Mouse (Mus musculus): ENCODE data around the gene Atp1b1. TPM values are rescaled to one million over a fixed set of nuclear protein-coding genes. Genes with fewer than 3 reads are reported as not detected.
A peak's percentile ranks its signal among the peaks of the same experiment; 100 is the strongest.

Gene Atp1b1
- 163 and 179 TPM in 2 replicates for polyA plus RNA-seq (2015; fragmentation: Nextera tagmentation; extraction: Ambion mirVana)

DNA sequence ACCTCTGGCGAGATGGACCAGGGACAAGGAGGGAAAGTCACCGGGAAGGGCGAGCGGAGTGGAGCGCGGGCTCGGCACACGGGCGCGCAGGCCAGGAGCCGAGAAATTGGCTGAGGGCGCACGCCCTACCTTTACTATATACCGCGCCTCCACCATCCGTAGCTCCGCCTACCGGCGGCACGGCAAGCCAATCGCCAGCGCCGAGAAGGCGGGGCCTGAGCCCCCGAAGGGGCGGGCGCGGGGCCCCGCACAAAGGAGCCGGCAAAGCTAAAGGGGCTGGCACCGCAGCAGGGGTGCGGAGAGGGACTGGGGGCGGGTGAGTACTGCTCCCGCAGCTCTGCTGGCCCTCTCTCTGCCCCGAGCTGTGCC lies at the start of gene Atp1b1:
Gene Atp1b1, minus strand, starts transcription at position 111 of the 369 bp plus-strand sequence.
- peaks cover 45% of the 10 kb centered on the region for H3K27me3 ChIP-seq
- ATAC-seq (replicated peaks; ENCODE audit: low FRiP score), result peak; percentile 92

DNA sequence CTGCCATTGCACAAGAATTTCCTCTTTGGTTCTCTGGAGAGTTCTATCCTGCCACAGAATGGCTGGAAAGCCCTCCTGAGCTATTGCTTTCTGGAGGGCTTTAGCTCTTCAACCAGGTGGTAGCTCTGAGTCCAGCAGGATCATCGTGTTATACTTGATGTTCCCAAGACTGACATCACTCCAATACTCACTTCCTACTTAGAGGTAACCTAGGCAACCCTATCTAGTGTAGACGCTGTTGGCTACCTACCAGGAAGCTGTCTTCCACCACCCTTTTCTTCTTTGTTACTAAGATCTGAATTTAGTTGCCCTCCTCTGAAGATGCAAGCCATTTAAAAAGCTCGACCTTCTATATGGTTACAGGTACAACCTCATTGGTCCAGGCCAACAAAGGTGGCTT lies 46.9 kb upstream of the Atp1b1 start:
- Histone ChIP-seq H3K27ac (no peak overlapping the region), H3K9ac (no peak overlapping the region), H3K27me3 (no peaks in the 10 kb centered on the region), H3K4me3 (replicated peaks) (no peak overlapping the region), H3K4me2 (no peak overlapping the region), H3K36me3 (no peaks in the 10 kb centered on the region), H3K9me3 (replicated peaks) (no peaks in the 10 kb centered on the region), H3K4me1 (no peaks in the 10 kb centered on the region)
- WGBS, result 80% methylated on average over 3 of the region's 3 CpGs
- no peak for ATAC-seq (replicated peaks; ENCODE audit: low FRiP score)

More for the DNA sequence above, at the start of gene Atp1b1:
- H3K27ac ChIP-seq, result peak within 1 kb of the TSS; percentile 95
- WGBS, result under 1% methylated on average over 35 of the region's 35 CpGs
- peaks cover 1% of the 10 kb centered on the region for H3K36me3 ChIP-seq
- H3K4me1 ChIP-seq, result peaks cover 36% of the 10 kb centered on the region
- peak within 1 kb of the TSS; percentile 86 for H3K4me2 ChIP-seq
- peak within 1 kb of the TSS; percentile 74 for H3K4me3 ChIP-seq (replicated peaks)
- peak within 1 kb of the TSS; percentile 77 for H3K9ac ChIP-seq
- no peaks in the 10 kb centered on the region for H3K9me3 ChIP-seq (replicated peaks)

DNA sequence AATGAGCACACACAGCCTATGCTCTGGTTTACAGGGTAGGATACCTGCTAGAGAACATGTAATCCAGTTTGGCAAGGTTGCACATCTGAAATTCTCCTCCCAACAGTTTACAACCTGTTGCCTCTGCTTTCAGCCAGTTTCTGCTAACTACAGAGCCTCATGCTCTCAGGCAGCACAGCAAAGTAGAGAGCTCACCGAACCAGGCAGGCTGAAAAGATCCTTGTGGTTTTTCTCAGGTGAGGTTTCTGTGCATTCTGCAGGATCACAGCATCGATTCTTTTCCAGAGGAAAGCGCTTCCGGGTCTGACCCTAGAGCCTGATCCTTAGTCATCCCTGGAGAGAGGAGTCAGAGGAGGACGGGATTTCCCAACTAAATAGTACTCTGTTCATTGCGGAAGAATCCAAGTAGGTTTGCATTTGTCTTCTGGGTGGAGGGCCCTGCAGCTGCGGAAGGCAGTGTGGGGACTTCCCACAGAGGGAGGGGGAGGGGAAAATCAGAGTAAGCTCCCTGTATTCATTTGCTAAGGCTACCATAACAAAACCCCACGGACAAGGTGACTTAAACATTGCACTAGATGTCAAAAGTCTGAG lies 45.1 kb upstream of the Atp1b1 start:
- 43% methylated on average over 8 of the region's 8 CpGs for WGBS
- no peaks in the 10 kb centered on the region for H3K4me1 ChIP-seq
- H3K27ac ChIP-seq, result peak overlapping the region; percentile 28; the same call in 1 of the 2 replicates
- H3K4me2 ChIP-seq, result no peak overlapping the region
- H3K9me3 ChIP-seq (replicated peaks), result no peaks in the 10 kb centered on the region
- no peak for ATAC-seq (replicated peaks; ENCODE audit: low FRiP score)
- no peaks in the 10 kb centered on the region for H3K27me3 ChIP-seq
- no peaks in the 10 kb centered on the region for H3K36me3 ChIP-seq
- no peak overlapping the region for H3K4me3 ChIP-seq (replicated peaks)
- no peak overlapping the region for H3K9ac ChIP-seq

GRCm38 (mm10) chr1:164502231-164502630 lies 44.1 kb upstream of the Atp1b1 start:
- WGBS, result 74% methylated on average over 7 of the region's 7 CpGs
- no peak for ATAC-seq (replicated peaks; ENCODE audit: low FRiP score)
- no peak overlapping the region for H3K9ac ChIP-seq
- H3K36me3 ChIP-seq, result no peaks in the 10 kb centered on the region
- H3K4me1 ChIP-seq, result no peaks in the 10 kb centered on the region
- H3K27ac ChIP-seq, result no peak overlapping the region
- no peaks in the 10 kb centered on the region for H3K9me3 ChIP-seq (replicated peaks)
- no peak overlapping the region for H3K4me3 ChIP-seq (replicated peaks)
- H3K27me3 ChIP-seq, result no peaks in the 10 kb centered on the region
- H3K4me2 ChIP-seq, result no peak overlapping the region

DNA sequence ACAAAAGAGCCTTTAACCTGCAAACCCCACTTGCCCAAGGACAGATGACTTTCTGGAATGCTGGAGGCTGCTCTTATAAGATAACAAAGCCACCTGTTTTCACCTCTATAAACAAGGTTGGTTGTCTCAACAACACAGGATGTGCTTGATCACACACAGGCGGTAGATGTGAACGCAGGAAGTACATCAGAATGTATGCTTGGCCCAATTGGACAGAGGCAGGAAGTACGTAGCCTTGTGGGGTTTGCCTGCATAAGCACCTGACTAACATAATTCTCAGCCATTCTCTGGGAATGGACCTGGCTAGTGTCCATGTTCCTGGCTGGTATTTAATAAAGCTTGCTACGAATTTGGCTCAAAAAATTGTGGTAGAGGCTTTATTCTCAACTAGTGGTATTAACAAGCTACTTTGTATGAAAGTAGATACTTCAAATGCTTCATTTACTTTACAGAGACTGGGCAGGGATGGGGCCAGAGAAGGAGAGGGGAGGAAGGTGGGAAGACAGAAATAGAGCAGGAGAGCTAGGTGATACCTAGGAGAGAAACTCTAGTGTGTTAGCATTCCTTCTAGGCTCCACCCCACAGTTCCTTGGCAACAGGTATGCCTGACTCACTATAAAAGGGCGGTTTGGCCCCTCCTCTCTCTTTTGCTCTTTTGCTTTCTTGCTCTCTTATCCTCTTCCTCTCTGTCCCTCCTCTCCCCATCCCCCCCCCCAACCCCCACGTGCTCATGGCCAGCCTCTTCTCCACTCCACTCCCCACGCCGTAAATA lies 36.8 kb upstream of the Atp1b1 start:
- no peaks in the 10 kb centered on the region for H3K27me3 ChIP-seq
- H3K9me3 ChIP-seq (replicated peaks), result no peaks in the 10 kb centered on the region
- H3K36me3 ChIP-seq, result no peaks in the 10 kb centered on the region
- WGBS, result 64% methylated on average over 8 of the region's 8 CpGs
- H3K4me1 ChIP-seq, result peaks cover 10% of the 10 kb centered on the region
- peak; percentile 36; the same call in 1 of the 2 replicates for ATAC-seq (replicated peaks; ENCODE audit: low FRiP score)
- no peak overlapping the region for H3K27ac ChIP-seq
- H3K9ac ChIP-seq, result no peak overlapping the region
- no peak overlapping the region for H3K4me2 ChIP-seq
- no peak overlapping the region for H3K4me3 ChIP-seq (replicated peaks)

GRCm38 (mm10) chr1:164494215-164494614 lies 36.1 kb upstream of the Atp1b1 start:
- peaks cover 10% of the 10 kb centered on the region for H3K4me1 ChIP-seq
- ATAC-seq (replicated peaks; ENCODE audit: low FRiP score), result no peak
- no peaks in the 10 kb centered on the region for H3K9me3 ChIP-seq (replicated peaks)

GRCm38 (mm10) chr1:164493042-164493705 lies 35.0 kb upstream of the Atp1b1 start:
- H3K9ac ChIP-seq, result no peak overlapping the region
- no peaks in the 10 kb centered on the region for H3K27me3 ChIP-seq
- H3K9me3 ChIP-seq (replicated peaks), result no peaks in the 10 kb centered on the region
- no peak for ATAC-seq (replicated peaks; ENCODE audit: low FRiP score)
- 66% methylated on average over 8 of the region's 8 CpGs for WGBS
- H3K4me2 ChIP-seq, result no peak overlapping the region
- no peaks in the 10 kb centered on the region for H3K36me3 ChIP-seq
- no peak overlapping the region for H3K27ac ChIP-seq
- H3K4me3 ChIP-seq (replicated peaks), result no peak overlapping the region
- H3K4me1 ChIP-seq, result peaks cover 10% of the 10 kb centered on the region

More at GRCm38 (mm10) chr1:164494215-164494614, 36.1 kb upstream of the Atp1b1 start:
- Histone ChIP-seq H3K4me2 (no peak overlapping the region), H3K4me3 (replicated peaks) (no peak overlapping the region), H3K36me3 (no peaks in the 10 kb centered on the region), H3K27ac (no peak overlapping the region), H3K27me3 (no peaks in the 10 kb centered on the region), H3K9ac (no peak overlapping the region)
- 35% methylated on average over 4 of the region's 4 CpGs for WGBS

GRCm38 (mm10) chr1:164492476-164492875 lies 34.3 kb upstream of the Atp1b1 start:
- Histone ChIP-seq H3K4me2 (no peak overlapping the region), H3K27ac (no peak overlapping the region), H3K9ac (no peak overlapping the region), H3K9me3 (replicated peaks) (no peaks in the 10 kb centered on the region), H3K4me3 (replicated peaks) (no peak overlapping the region), H3K27me3 (no peaks in the 10 kb centered on the region), H3K4me1 (peaks cover 10% of the 10 kb centered on the region), H3K36me3 (no peaks in the 10 kb centered on the region)
- 82% methylated on average over 3 of the region's 3 CpGs for WGBS
- no peak for ATAC-seq (replicated peaks; ENCODE audit: low FRiP score)

GRCm38 (mm10) chr1:164489961-164490594 lies 31.9 kb upstream of the Atp1b1 start:
- no peaks in the 10 kb centered on the region for H3K27me3 ChIP-seq
- no peaks in the 10 kb centered on the region for H3K36me3 ChIP-seq
- peaks cover 10% of the 10 kb centered on the region for H3K4me1 ChIP-seq
- ATAC-seq (replicated peaks; ENCODE audit: low FRiP score), result no peak
- H3K9ac ChIP-seq, result no peak overlapping the region
- H3K4me2 ChIP-seq, result no peak overlapping the region
- H3K27ac ChIP-seq, result no peak overlapping the region
- H3K4me3 ChIP-seq (replicated peaks), result no peak overlapping the region
- H3K9me3 ChIP-seq (replicated peaks), result no peaks in the 10 kb centered on the region
- 91% methylated on average over 3 of the region's 3 CpGs for WGBS

DNA sequence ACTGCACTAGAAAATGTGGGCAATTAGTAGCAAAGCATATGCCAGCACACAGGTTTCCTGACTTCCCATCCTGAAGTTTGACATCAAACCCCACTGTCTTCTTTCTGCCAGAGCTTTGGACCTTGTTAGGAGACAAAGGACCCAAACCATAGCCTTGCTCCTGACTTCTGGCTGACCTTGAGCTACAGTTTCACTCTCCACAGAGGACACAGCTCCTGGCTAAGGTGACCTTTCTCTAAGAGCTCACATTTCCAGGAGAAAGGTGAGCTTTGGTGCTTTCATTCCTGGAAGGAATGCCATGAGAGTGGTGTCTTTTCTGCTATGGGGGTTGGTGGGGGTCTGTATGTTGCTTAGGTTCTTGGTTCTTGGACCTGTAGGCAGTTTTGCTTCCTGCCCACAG lies 25.6 kb upstream of the Atp1b1 start:
- no peaks in the 10 kb centered on the region for H3K27me3 ChIP-seq
- no peak overlapping the region for H3K9ac ChIP-seq
- H3K4me2 ChIP-seq, result no peak overlapping the region
- H3K9me3 ChIP-seq (replicated peaks), result no peaks in the 10 kb centered on the region
- H3K36me3 ChIP-seq, result no peaks in the 10 kb centered on the region
- H3K27ac ChIP-seq, result no peak overlapping the region
- H3K4me1 ChIP-seq, result no peaks in the 10 kb centered on the region
- ATAC-seq (replicated peaks; ENCODE audit: low FRiP score), result no peak
- H3K4me3 ChIP-seq (replicated peaks), result no peak overlapping the region

GRCm38 (mm10) chr1:164482833-164483232 lies 24.7 kb upstream of the Atp1b1 start:
- 90% methylated on average over 3 of the region's 3 CpGs for WGBS
- no peak for ATAC-seq (replicated peaks; ENCODE audit: low FRiP score)

More at GRCm38 (mm10) chr1:164482833-164483232, 24.7 kb upstream of the Atp1b1 start:
- Histone ChIP-seq H3K9ac (no peak overlapping the region), H3K27ac (no peak overlapping the region), H3K4me1 (no peaks in the 10 kb centered on the region), H3K27me3 (no peaks in the 10 kb centered on the region), H3K36me3 (no peaks in the 10 kb centered on the region), H3K4me2 (no peak overlapping the region), H3K4me3 (replicated peaks) (no peak overlapping the region), H3K9me3 (replicated peaks) (no peaks in the 10 kb centered on the region)

All from kidney, embryonic 15.5 days (tissue).